Mouse (Mus musculus) frontal cortex, postnatal 25 days (tissue): ENCODE data around the gene Mmp9.

Experiments used
- DNase-seq, 2 experiments: peaks; one replicate each; pipeline ENCODE4 v3.0.0; 2022; ENCODE audit warnings: low spot score in 2 of 2

Gene Mmp9

DNA sequence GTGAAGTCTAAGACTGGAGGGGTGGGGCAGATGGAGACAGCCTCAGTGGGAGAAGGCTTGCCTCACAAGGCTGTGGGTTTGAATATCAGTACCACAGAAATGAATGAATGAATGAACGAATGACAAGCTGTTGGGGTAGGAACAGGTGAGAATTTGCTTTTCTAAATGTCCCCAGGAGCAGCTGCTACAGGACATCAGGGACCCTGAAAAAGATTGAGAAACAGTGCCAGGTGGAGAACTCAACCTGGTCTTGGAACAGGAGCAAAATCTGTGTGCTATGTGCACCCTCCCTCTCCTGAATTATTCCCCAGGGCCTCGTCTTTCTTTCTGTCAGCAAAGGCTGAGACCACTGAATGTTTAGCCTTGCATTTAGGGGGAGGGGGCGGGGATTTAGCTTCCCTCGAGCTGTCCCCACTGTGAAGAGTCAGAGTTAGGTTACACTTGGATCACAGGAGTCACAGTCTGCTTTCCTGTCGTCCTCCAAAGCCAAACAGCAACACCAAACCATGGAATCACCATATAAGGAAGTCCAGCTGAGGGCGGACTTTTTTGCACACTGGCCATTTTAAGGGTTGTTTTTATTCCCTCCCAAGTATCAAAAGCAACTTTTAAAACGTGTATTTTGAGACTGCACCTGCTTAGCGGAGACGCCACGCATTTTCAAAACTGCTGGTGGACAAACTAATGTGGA is at the start of gene Mmp9:
Gene Mmp9 (plus strand): TSS at position 641 of the 691 bp plus-strand sequence.
- DNase-seq, result no peak

GRCm38 (mm10) chr2:164891056-164891834 is 49.3 kb upstream of the Mmp9 start:
- DNase-seq, result no peak

DNA sequence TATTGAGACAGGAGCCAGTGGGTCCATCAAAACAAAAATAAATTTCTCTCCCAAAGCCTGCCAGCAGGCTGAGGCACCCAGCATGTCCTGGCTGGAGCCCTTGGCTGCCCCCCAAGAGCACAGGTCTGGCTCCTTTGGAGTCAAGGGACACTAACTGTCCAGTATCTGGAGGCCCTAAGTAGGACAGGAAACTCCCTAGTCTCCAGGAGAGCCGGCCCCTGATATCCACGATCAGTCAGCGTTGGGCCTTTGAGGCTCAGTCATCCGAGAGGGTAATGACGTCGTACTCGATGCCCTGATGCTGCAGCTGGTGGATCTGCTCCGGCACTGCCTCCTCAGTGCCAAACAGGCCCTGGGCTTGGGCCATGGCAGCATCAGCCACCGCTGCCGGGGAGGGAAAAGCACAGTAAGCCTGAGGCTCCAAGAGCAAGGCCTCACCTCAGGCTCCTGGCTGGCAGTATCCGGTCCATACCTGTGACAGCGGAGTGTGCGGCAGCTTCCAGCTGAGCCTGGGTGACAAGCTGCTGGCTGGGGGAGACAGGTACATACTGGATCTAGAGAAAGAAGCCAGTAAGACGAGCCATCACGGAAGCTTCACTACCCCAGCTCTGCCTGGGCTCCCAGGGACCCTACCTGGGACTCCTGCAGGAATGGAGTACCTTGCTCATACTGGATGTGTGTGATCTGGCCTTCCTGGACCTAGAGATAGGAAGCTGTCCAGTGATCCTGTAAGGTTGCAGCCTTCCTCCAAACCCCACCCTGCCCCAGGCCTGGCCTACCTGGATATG is 48.5 kb upstream of the Mmp9 start:
- no peak for DNase-seq

GRCm38 (mm10) chr2:164892696-164893216 is 47.8 kb upstream of the Mmp9 start:
- no peak for DNase-seq

DNA sequence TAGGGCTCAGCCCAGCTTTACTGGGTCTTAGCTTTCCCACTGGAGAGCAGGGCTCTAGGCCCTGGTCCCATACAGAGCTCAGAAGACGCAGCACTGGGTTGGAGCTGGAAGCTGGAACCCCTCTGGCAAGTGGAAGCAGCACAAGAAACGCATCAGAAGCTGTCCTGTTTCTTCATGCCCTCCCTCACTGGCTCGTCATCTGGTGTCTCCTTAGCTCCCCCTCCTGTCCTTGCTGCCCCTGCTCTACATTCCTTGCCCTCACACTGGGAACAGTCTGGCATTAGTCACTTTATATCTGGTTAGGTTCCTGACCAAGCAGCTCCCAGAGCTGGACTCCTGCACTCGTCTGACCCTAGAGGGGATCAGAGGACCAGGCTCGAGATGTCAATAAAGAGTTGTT is 46.5 kb upstream of the Mmp9 start:
- no peak for DNase-seq

DNA sequence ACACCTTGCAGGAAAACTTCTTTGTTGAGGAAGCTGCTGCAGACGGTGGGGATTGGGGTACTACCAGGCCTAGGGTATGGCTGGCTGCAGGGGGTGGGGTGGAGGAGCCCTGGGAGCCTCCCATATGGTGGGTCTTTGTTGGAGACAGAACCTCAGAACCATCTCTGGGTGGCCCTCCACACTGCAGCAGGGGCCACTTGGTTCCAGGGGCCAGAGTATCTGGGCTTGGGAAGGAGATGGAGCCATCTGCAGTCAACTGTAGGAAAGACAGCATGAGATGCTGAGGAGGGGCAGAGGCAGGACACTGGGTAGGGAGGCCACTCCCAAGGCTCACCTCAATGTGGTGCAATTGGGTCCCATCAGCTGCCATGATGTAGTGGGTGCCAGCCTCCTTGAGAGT is 45.9 kb upstream of the Mmp9 start:
- no peak for DNase-seq

- DNase-seq, result no peak
These were observed 44.7 kb upstream of the Mmp9 start for GRCm38 (mm10) chr2:164895885-164896284.

DNA sequence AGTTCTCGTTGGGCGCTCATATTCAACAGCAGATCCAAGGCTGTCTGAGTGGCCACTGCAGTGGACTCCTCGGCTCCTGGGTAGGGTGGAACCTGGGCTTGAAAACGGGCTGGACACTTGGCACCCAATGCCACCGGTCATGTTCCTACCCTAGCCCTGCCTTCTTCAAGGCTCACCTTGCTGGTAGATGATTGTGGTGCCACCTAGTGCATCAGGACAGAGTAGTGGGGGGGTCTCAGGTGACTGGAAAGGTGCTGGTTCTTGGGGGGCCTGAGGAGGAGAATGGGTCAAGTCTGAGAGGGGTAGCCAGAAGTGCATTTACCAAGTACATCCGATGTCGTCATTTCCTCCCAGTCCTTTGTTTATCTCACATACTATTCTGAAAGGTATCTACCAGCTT is 42.6 kb upstream of the Mmp9 start:
- no peak for DNase-seq

DNA sequence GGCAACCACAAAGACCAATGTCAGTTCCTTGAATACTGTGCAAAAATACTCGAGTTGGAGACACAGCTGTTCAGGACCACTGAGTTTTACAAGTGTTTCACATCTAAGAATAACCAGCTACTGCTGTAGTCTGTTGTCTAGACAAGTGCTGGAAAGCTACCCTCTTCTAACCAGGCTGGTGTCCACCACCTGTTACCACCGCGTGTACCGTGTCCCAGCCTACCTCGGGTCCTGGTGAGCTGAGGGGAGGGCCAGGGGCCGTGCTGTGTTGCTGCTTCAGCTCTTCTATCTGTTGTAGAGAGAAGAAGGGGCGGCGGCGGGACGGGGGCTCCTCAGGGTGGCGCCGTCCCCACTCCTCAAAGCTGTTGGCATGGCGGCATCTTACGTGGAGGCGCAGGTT is 41.5 kb upstream of the Mmp9 start:
- DNase-seq, result no peak

DNA sequence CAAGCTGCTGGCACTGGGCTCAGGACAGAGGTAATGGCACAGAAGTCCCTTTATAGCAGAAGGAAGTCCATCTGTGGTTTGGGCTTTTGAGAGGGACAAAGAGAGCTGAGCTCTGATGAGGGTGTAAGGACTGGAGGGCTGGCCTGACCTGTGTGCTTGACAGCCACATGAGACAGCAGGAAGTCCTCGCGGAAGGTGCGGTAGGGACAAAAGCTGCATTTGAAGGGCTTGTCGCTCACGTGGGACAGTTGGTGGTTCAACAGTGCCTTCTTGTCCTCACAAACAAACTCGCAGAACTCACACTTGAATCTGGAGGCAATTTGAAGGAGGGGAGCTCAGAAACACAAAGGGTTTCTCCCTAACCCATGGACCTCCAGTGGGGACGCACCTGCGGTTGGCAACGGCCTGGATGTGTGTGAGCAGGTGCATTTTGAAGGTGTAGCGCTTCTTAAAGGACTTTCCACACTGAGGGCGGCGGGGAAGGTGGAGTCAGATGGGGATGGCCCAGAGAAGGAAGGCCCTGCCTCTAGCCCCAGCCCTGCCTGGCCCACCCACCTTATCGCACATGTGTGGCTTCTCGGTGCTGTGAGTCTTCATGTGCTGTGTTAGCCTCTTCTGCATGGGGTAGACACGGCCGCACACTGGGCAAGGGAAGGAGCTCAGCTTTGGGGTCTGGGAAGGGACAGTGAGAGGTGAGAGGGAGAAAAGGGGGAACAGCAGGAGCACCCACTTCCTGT is 40.7 kb upstream of the Mmp9 start:
- DNase-seq, result no peak

DNA sequence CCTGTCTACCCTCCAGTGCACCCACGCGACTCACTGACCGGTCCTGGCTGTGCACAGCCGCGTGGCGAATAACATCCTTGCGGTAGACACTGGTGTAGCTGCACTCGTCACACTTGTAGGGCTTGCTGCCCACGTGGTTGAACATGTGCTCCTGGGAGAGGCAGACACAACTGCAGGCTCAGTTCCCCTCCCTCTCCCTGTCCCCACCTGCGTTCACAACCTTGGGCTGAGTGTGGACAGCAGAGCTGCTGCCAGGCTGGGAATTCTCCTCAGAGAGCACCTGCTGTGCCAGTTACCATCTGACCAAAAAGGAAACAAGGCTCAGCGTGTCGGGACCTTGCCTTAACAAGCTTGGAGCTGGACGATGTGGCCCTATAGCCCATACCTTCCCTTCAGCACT is 39.2 kb upstream of the Mmp9 start:
- no peak for DNase-seq

DNA sequence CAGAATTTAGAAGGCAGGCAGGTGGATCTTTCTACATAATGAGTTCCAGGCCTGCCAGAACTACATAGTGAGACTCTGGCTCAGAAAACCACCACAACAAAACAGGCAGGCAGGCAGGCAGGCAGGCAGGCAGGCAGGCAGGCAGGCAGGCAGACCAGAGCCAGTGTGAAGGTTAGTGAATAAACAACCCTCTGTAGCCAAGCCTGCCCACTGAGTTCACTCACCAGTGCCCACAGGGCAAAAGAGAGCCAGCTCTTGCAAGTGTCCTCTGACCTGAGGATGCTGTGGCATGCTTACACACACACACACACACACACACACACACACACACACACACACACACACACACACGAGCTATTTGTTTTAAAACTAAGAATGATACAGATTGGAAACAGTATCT is 37.1 kb upstream of the Mmp9 start:
- no peak for DNase-seq

GRCm38 (mm10) chr2:164906071-164906470 is 34.5 kb upstream of the Mmp9 start:
- DNase-seq, result no peak

- no peak for DNase-seq
These were observed 33.1 kb upstream of the Mmp9 start for GRCm38 (mm10) chr2:164907511-164907910.

- no peak for DNase-seq
These were observed 32.6 kb upstream of the Mmp9 start for GRCm38 (mm10) chr2:164908011-164908410.

- no peak for DNase-seq
These were observed 31.5 kb upstream of the Mmp9 start for GRCm38 (mm10) chr2:164909100-164909499.

DNA sequence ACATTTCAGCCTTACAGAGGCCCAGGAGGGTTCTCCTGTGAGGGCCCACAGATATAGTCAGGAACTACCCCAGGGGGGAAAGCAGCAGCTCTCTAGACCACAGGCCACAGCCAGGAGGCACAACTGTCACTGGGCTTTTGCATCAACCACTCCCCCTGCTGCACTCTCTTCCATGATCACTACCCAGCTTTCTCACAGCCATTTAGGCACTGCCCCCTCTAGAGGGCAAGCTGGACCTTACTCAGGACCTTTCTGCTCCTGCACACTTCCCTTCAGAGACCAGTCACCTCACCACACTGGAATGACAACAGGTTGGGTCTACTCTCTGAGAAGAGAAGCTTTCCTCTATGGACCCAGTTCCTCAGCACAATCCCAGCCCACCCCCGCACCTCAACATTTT is 31.0 kb upstream of the Mmp9 start:
- DNase-seq, result no peak

- DNase-seq, result peak in 1 of 2 experiments; percentile 36
These were observed 30.1 kb upstream of the Mmp9 start for GRCm38 (mm10) chr2:164910360-164911061.

DNA sequence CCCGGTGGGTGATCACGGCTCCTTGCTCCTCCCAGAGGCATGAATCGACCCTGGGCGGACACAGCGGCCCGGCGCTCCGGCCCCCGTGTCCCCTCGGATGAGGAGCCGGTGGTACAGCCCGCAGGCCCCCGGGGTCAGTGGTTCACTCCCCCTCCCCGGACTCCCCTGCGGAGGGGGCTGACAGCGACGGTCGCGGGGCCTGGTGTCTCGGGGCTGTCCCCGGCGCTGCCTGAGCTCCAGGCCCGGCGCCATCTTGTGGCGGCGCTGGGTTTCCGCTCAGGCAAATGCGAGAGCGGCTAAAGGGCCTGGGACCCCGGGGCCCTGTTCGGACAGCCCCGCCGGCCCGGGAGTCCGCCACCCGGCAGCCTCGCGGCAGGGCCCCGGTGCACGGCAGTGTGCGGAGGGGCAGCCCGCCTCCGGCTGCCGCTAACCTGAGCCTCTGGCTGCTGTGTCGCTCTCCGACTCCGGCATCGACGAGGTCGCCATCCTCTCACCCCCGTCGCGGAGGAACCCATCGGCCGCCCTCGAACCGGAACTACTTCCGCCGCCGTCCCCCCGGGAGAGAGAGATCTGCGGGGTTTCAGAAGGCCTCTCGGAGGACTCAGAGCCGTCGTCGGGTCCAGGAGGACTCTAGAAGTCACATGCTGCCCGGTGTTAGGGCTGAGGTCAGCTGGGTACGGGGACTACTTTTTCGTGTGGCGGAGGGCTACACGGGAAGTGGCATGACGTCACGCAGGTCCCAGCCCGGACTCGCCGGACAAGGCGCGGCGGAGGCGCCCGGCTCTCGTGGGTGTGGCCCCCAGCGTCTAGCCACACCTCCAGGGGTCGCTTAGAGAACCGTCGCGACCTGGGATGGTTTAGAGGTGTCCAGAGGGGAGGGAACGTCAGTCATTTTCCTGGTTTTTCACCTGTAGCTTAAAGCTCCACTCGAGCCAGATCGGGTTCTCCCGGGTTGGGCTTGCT is 29.2 kb upstream of the Mmp9 start, which contains the start of gene Zfp335:
Gene Zfp335 (minus strand): TSS at position 672 of the 963 bp plus-strand sequence.
- peak; percentile 87 to 88 for DNase-seq

DNA sequence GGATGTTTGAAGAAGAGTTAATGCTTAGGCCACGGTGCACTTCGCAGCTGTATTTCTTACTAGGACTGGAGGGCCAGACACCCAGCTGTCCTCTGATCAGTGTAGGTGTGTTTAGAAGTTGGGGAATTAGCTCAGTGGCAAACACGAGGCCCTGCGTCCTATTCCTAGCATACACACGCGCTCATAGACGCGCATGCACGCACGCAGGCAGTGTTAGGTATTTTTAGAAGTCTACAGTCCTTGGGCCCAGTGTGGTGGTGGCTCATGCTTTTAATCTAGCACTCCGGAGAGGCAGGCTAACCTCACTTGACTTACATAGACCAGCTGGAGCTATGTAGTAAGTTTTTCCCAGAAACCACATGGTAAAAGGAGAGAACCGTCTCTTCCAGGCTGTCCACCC is 28.4 kb upstream of the Mmp9 start:
- DNase-seq, result peak in 1 of 2 experiments; percentile 32
